Mouse (Mus musculus) midbrain, embryonic 14.5 days (tissue): ENCODE measurements around the gene 2210011C24Rik. TPM values are rescaled to one million over a fixed set of nuclear protein-coding genes. Genes with fewer than 3 reads are reported as not detected.
A peak's percentile ranks its signal among the peaks of the same experiment; 100 is the strongest.
"Not testable (repeated sequence)": the region's sequence is repeated elsewhere in the genome, so short reads cannot be mapped to it uniquely, and the experiment has no call there.

ENCODE experiments used
- ATAC-seq: fragments of 200-750 bp; cut with Nextera tagmentation; 2 replicates; pipeline ENCODE4 v1.8.0; 2017; ENCODE audit warnings: moderate number of reproducible peaks, moderate library complexity; ENCODE audit not compliant: low FRiP score, low TSS enrichment
- DNase-seq: peaks from one replicate; pipeline ENCODE4 v3.0.0-alpha.2; 2015
- H3K27ac ChIP-seq: fragments of 300-500 bp; sonication (generic); replicated peaks from 2 replicates; pipeline ENCODE4 v1.5.1; 2014; ENCODE audit warnings: mild to moderate bottlenecking, low read depth, low read length, moderate library complexity
- H3K27me3 ChIP-seq: fragments of 300-500 bp; sonication (generic); 2 replicates; pipeline ENCODE4 v1.6.1; 2014; ENCODE audit warnings: low read length, control low read depth, mixed read lengths; ENCODE audit not compliant: control insufficient read depth, insufficient read depth
- H3K36me3 ChIP-seq: fragments of 300-500 bp; sonication (generic); 2 replicates; pipeline ENCODE4 v1.6.1; 2014; ENCODE audit warnings: low read length, control low read depth; ENCODE audit not compliant: control insufficient read depth, insufficient read depth
- H3K4me1 ChIP-seq: fragments of 300-500 bp; sonication (generic); 2 replicates; pipeline ENCODE4 v1.6.1; 2014; ENCODE audit warnings: mild to moderate bottlenecking, antibody characterized with exemption, low read length, control low read depth; ENCODE audit not compliant: control insufficient read depth, insufficient read depth
- H3K4me2 ChIP-seq: fragments of 300-500 bp; sonication (generic); 2 replicates; pipeline ENCODE4 v1.6.1; 2014; ENCODE audit warnings: mild to moderate bottlenecking, low read length, moderate library complexity
- H3K4me3 ChIP-seq: fragments of 300-500 bp; sonication (generic); replicated peaks from 2 replicates; pipeline ENCODE4 v1.5.1; 2014; ENCODE audit warnings: low read depth, low read length
- H3K9ac ChIP-seq: fragments of 300-500 bp; sonication (generic); replicated peaks from 2 replicates; pipeline ENCODE4 v1.6.1; 2014; ENCODE audit warnings: mild to moderate bottlenecking, low read length, moderate library complexity
- H3K9me3 ChIP-seq: fragments of 300-500 bp; sonication (generic); 2 replicates; pipeline ENCODE4 v1.6.1; 2016; ENCODE audit warnings: low read length, control low read depth, mixed read lengths; ENCODE audit not compliant: control insufficient read depth
- WGBS: fragments of 180-500 bp; shearing (Covaris S2); extraction: QIAGEN DNeasy Blood & Tissue Kit; methylation state at CpG from one replicate; pipeline ENCODE4 v1.1.7; 2014; 5-methylcytosine and 5-hydroxymethylcytosine counted together
- polyA plus RNA-seq: library from polyadenylated mRNA; unstranded; fragments of >200 nt; fragmentation: Nextera tagmentation; extraction: Ambion mirVana; gene quantifications from 2 replicates; pipeline ENCODE4 v1.2.1, GENCODE M21; 2014

2210011C24Rik gene
- polyA plus RNA-seq, 1 experiment from 2014 or later: not detected

- Histone ChIP-seq H3K9ac (no peak overlapping the region; the same call in 1 of the 2 replicates), H3K4me1 (peaks cover 17% of the 10 kb centered on the region), H3K4me2 (peak overlapping the region; percentile 95), H3K36me3 (no peaks in the 10 kb centered on the region), H3K9me3 (no peaks in the 10 kb centered on the region), H3K27ac (no peak overlapping the region), H3K4me3 (peak overlapping the region; percentile 52), H3K27me3 (peaks cover 34% of the 10 kb centered on the region)
- 3% methylated on average over 35 of the region's 35 CpGs for WGBS
- DNase-seq (peak; percentile 34), ATAC-seq (no peak; the same call in 1 of the 2 replicates)
Observed at GRCm38 (mm10) chr8:84012499-84013165, 661 bp upstream of the 2210011C24Rik start.

- H3K4me3 ChIP-seq: peak overlapping the region; percentile 52
- no peaks in the 10 kb centered on the region for H3K36me3 ChIP-seq
- DNase-seq (peak; percentile 90), ATAC-seq (peak; percentile 51; the same call in 1 of the 2 replicates)
- H3K27me3 ChIP-seq: peaks cover 34% of the 10 kb centered on the region
- peak overlapping the region; percentile 51; the same call in 1 of the 2 replicates for H3K9ac ChIP-seq
- H3K9me3 ChIP-seq: no peaks in the 10 kb centered on the region
- peak overlapping the region; percentile 95 for H3K4me2 ChIP-seq
- H3K27ac ChIP-seq: no peak overlapping the region
- H3K4me1 ChIP-seq: peaks cover 17% of the 10 kb centered on the region
- 2% methylated on average over 81 of the region's 83 CpGs for WGBS
Observed at GRCm38 (mm10) chr8:84010625-84011611, 1.1 kb downstream of the 2210011C24Rik start.

- H3K27ac ChIP-seq: no peak overlapping the region
- H3K9ac ChIP-seq: no peak overlapping the region
- ATAC-seq: no peak
- DNase-seq: peak; percentile 92
- H3K36me3 ChIP-seq: no peaks in the 10 kb centered on the region
- H3K9me3 ChIP-seq: no peaks in the 10 kb centered on the region
- no peak overlapping the region for H3K4me3 ChIP-seq
- peaks cover 34% of the 10 kb centered on the region for H3K27me3 ChIP-seq
- H3K4me2 ChIP-seq: no peak overlapping the region
- 2% methylated on average over 11 of the region's 11 CpGs for WGBS
- H3K4me1 ChIP-seq: peaks cover 17% of the 10 kb centered on the region
Observed at GRCm38 (mm10) chr8:84009876-84010275, 2.1 kb downstream of the 2210011C24Rik start.

- no peak overlapping the region for H3K27ac ChIP-seq
- no peak overlapping the region for H3K4me2 ChIP-seq
- H3K27me3 ChIP-seq: peaks cover 32% of the 10 kb centered on the region
- DNase-seq: no peak
- no peaks in the 10 kb centered on the region for H3K36me3 ChIP-seq
- H3K9ac ChIP-seq: no peak overlapping the region
- H3K4me3 ChIP-seq: no peak overlapping the region
- 23% methylated on average over 7 of the region's 7 CpGs for WGBS
- H3K9me3 ChIP-seq: no peaks in the 10 kb centered on the region
- H3K4me1 ChIP-seq: peaks cover 17% of the 10 kb centered on the region
- no peak for ATAC-seq
Observed at GRCm38 (mm10) chr8:84008362-84008761, 3.6 kb downstream of the 2210011C24Rik start.

- H3K4me2 ChIP-seq, DNase-seq, H3K9ac ChIP-seq, H3K4me1 ChIP-seq, ATAC-seq, H3K27ac ChIP-seq, H3K4me3 ChIP-seq, H3K9me3 ChIP-seq, H3K36me3 ChIP-seq: not testable (repeated sequence)
- peaks cover 20% of the 10 kb centered on the region for H3K27me3 ChIP-seq
- whole genome bisulfite sequencing: 96% methylated on average over 7 of the region's 7 CpGs
Observed at GRCm38 (mm10) chr8:84005502-84005901, 6.5 kb downstream of the 2210011C24Rik start.

GRCm38 (mm10) chr8:84004533-84005201 lies 7.3 kb downstream of the 2210011C24Rik start:
- Histone ChIP-seq H3K27me3 (peaks cover 16% of the 10 kb centered on the region; the same call in 1 of the 2 replicates), H3K36me3 (peaks cover 7% of the 10 kb centered on the region), H3K27ac (0 out of 2 replicates have a peak overlapping the region, but pooled peaks have one; percentile 37), H3K4me1 (peaks cover 5% of the 10 kb centered on the region), H3K9me3 (no peaks in the 10 kb centered on the region), H3K4me2 (peak overlapping the region; percentile 88), H3K9ac (peak overlapping the region; percentile 69), H3K4me3 (peak overlapping the region; percentile 57)
- 1% methylated on average over 30 of the region's 30 CpGs for WGBS
- DNase-seq (peak; percentile 96), ATAC-seq (peak; percentile 86)

- Histone ChIP-seq H3K4me3 (peak overlapping the region; percentile 57), H3K9ac (no peak overlapping the region), H3K27me3 (peaks cover 16% of the 10 kb centered on the region; the same call in 1 of the 2 replicates), H3K4me2 (peak overlapping the region; percentile 88), H3K36me3 (peaks cover 12% of the 10 kb centered on the region), H3K4me1 (peaks cover 14% of the 10 kb centered on the region), H3K27ac (no peak overlapping the region), H3K9me3 (no peaks in the 10 kb centered on the region)
- no peak for ATAC-seq
- WGBS: 74% methylated on average over 6 of the region's 6 CpGs
- DNase-seq: no peak
Observed at GRCm38 (mm10) chr8:84003612-84004246, 8.2 kb downstream of the 2210011C24Rik start.
